Mouse (Mus musculus): ENCODE measurements around the gene Zfp969.
"Not testable (repeated sequence)": the region's sequence is repeated elsewhere in the genome, so short reads cannot be mapped to it uniquely, and the experiment has no call there.

Zfp969 gene

GRCm38 (mm10) chr2:175703546-175703945 lies at the start of gene Zfp969:
Zfp969 (minus strand) TSS chr2:175703646.
- in situ Hi-C loops (cut with MboI, MseI): not testable (repeated sequence)

- in situ Hi-C loops (cut with MboI, MseI): not testable (repeated sequence)
These were observed 37.8 kb upstream of the Zfp969 start, which contains the start of gene Gm2007 for GRCm38 (mm10) chr2:175741237-175741636. Gm2007 (plus strand) TSS chr2:175741537.

GRCm38 (mm10) chr2:175643678-175644077 lies 59.8 kb downstream of the Zfp969 start, which contains the start of gene Gm11007:
Gm11007 (plus strand) TSS chr2:175643978.
- in situ Hi-C loops (cut with MboI, MseI): not testable (repeated sequence)

Measured in T-helper 2 cell (primary cell).